Mouse (Mus musculus) right cerebral cortex, postnatal 36 days (tissue): ENCODE measurements around the gene Jarid2.
A peak's percentile ranks its signal among the peaks of the same experiment; 100 is the strongest.

Experiments used
- DNase-seq, 2 experiments: peaks; one replicate each; pipeline ENCODE4 v3.0.0; 2022; ENCODE audit warnings: low spot score in 2 of 2, mixed read lengths in 1 of 2

Gene Jarid2

DNA sequence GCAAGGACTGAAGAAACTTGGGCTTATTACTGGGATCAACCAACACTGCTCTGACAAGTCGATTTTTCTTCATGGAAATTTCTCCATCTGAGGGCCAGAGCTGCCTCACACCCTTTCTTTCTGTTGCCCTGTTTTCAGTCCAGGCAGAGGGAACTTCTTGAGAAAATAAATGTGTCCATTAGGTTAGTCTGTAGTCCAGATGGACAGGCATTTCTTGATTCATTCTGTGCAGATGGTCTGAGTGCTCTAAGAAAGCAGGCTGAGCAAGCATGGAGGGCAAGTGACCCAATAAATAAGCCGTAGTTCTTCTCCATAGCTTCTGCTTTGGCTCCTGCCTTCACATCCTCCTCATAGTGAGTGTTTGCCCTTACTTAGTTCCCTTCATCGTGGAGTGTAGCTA lies 46.1 kb downstream of the Jarid2 start:
- DNase-seq, result no peak

DNA sequence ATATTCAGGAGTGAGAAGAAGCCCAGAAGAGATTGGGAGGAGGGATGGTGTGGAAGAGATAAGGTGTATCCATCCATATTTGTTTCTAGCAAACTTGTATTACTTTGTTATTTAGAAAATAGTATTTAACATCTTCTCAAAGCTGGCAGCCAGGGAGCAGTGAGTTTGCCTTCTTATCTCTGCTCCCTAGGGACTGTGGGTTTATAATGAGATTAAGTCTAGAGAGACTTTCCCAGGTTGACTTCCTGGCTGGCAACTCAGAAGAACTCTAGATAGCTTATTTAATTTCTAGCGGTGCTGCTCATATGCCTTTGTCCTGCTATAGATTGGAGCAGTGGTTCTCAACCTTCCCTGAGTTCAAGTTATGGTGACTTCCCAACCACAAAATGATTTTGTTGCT lies 51.2 kb downstream of the Jarid2 start:
- DNase-seq, result no peak

- DNase-seq, result no peak
These were observed 51.9 kb downstream of the Jarid2 start for GRCm38 (mm10) chr13:44781126-44781525.

DNA sequence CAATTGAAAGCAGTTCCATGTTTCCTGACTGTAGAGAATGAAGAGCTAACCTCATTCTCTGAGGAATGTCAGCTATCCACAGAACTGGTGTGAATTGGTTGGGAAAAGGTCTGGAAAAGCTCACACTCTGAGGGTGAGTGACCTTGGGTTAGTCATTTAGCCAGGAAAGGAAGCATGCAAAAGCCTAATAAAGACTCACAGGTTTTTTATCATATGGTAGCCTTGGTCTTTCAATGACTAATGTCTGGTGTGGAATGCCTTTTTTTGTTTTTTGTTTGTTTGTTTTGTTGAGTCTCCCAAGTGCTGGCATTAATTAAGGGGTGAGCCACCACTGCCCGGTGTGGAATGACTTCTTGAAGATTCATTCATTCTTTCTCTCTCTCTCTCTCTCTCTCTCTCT lies 55.3 kb downstream of the Jarid2 start:
- DNase-seq, result no peak

DNA sequence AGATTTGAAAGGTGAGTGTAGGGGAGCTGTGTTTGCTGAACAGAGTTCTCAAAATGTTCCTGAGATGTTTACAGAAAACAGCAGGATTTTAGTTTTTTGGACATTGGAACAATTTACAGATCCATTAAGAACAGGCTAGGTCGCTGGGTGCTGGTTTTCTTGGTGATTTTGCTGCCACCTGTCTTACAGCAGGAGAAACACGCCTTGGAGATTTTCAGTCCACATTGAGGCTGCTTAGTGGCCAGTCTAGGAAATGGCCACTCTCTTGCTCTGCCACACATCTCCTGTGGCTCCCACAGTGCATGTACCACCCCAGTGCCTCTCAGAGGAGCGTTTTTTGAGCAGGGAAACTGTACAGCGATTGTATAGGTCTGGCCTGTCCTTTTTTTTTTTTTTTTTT lies 57.0 kb downstream of the Jarid2 start:
- DNase-seq, result peak; percentile 12 to 16

- DNase-seq, result no peak
These were observed 59.3 kb downstream of the Jarid2 start for GRCm38 (mm10) chr13:44788352-44789125.

- DNase-seq, result no peak
These were observed 60.7 kb downstream of the Jarid2 start for GRCm38 (mm10) chr13:44789982-44790381.

GRCm38 (mm10) chr13:44792361-44792892 lies 63.2 kb downstream of the Jarid2 start:
- DNase-seq, result no peak

DNA sequence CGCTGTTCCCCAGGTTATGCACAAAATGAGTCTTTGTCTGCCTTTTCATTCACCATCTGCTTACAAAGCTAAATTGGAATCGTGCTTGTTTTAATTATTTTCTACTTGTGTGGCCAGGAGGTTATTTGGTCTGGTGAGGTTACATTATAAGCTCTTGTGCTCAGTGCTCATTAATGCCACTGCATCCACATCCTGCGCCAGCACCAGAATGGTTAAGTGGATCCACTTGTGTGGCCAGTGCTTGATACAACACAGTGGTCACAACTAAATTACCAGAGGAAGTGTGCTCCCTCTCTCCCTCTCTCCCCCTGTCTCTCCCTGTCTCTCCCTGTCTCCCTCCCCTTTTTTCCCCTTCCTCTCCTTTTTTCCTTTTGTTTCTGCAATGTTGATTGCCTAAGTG lies 66.6 kb downstream of the Jarid2 start:
- DNase-seq, result no peak

GRCm38 (mm10) chr13:44796775-44797174 lies 67.5 kb downstream of the Jarid2 start:
- no peak for DNase-seq

DNA sequence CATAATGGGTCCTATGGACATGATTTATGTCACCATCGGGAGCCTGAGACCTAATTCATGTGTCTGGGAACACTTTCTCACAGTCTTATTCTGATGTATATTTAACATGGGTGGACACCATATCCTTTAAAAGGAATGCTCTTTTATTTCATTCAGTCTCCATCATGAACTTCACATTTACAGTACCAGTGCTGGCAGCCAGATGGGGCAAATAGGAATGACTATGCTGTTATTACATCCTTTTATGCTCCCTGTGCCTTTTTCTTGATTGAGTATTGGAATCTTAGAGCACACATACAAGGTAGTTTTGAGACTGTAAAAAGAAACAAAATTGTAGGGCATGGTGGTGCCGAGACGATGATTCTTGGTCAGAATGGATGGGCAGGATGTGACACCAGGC lies 69.0 kb downstream of the Jarid2 start:
- no peak for DNase-seq

DNA sequence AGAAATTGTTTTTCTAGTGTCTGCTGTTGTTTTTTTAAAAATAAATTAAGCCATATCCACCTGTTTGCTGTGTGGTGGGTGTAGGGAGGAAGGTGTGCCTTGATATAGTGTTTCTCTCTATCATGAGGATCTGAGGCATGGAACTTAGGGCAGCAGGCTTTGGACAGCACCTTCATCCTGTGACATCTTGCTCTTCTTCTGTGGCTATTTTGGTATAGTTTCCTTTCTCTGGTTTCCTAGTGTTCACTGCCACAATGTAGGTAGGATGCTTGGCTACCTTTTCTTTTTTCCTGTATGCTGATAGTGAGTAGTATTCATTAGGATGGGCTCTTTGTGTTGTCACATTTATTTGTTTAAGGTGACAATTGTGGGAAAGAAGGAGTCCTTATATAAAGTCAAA lies 69.9 kb downstream of the Jarid2 start:
- DNase-seq, result no peak

DNA sequence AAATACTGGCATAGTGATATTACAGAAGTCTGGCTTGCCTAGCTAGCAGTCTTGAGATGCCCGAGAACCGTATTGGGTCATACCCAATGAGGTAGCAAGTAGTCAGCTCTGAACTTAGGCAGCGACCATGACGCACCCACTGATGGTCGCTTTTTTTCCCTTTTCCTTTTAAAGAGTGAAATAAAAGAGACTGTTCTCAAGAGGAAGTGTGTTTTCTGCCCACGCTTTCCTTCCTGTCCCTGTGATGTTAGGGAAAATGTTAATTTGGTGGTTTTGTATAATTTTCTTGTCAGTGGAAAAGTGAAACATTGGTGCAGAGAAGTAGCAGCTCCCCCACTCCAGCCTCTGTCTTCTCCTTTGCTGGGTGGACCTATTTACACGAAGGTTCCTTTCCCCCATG lies 70.8 kb downstream of the Jarid2 start:
- DNase-seq, result peak in 1 of 2 experiments; percentile 30

DNA sequence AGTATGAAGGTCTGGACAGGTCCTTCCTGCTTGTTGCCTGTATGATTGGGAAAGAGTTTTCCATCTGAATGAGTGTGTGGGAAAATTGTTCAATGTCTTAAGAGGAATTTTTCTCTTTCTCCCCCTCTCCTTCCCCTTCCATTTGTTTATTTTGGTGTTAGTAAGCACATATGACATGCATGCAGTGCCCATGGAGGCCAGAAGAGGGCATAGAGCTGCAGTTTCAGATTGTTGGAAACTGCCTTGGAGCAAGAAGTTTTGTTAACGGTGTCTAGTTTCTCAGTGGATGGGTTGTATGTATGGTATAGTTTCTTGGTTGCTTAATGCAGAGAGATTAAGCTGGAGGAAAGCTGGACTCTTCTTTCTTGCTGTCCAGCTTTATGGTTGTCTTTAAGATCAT lies 75.6 kb downstream of the Jarid2 start:
- DNase-seq, result no peak

GRCm38 (mm10) chr13:44808307-44808706 lies 79.0 kb downstream of the Jarid2 start:
- DNase-seq, result peak in 1 of 2 experiments; percentile 17

DNA sequence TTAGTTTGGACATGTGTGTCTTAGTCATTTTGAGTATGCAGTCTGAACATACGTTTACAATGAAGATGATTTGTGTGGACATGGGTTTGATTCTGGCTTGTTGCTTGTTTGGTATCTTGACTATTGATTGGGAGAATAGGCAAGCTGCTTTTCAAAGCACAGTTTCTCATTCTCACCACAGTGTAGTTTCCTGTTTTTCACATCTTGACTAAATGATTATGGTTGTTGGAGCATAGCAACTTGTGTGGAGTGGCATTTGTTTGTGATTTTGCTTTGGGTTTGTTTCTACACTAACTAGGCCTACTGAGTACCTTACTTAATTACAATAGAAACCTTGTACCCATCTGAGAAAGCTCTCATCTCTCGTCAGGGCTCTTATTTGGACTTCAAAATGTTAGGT lies 81.7 kb downstream of the Jarid2 start:
- DNase-seq, result no peak

DNA sequence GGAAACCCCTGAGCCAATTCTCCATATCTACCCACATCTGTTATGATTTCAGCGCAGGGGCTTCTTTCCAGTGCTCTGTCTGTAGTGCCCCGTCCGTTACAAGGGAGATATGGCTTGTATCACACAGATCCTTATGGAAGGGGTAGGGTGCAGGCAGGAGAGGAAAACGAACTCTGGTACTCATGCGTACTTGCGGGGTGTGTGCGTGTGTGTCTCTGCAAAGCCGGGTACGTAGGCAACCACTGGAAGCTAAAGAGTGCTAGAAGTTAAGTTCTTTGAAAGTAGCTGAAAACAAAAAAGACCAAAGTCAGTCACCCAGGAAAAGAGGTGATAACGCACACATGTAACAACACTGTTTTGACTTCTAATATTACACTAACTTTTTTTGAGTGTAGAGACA lies 82.3 kb downstream of the Jarid2 start:
- no peak for DNase-seq

GRCm38 (mm10) chr13:44812381-44812780 lies 83.1 kb downstream of the Jarid2 start:
- no peak for DNase-seq

DNA sequence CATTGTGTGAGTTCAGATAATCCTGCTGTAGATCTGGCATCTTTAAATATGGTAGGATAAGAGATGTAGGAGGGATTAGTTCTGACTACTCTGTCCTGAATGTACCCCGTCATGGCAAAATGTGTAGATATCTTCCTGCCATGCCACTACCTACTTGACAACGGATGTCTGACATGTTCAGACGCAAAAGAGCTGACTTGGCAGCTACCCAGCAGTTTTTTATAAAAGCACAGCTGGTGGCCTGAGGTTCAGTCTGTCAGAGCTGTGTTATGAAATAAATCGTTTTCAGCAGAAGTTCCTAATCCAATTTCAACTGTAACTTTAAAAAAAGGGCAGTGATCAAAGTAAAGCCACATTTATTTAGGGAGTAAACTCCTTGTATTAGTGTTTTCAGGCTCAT lies 90.1 kb downstream of the Jarid2 start:
- DNase-seq, result no peak

- DNase-seq, result no peak
These were observed 93.3 kb downstream of the Jarid2 start for GRCm38 (mm10) chr13:44822578-44822977.

- no peak for DNase-seq
These were observed 99.6 kb downstream of the Jarid2 start for GRCm38 (mm10) chr13:44828903-44829302.

GRCm38 (mm10) chr13:44832104-44832503 lies 102.8 kb downstream of the Jarid2 start:
- no peak for DNase-seq

GRCm38 (mm10) chr13:44832866-44833265 lies 103.6 kb downstream of the Jarid2 start:
- no peak for DNase-seq

DNA sequence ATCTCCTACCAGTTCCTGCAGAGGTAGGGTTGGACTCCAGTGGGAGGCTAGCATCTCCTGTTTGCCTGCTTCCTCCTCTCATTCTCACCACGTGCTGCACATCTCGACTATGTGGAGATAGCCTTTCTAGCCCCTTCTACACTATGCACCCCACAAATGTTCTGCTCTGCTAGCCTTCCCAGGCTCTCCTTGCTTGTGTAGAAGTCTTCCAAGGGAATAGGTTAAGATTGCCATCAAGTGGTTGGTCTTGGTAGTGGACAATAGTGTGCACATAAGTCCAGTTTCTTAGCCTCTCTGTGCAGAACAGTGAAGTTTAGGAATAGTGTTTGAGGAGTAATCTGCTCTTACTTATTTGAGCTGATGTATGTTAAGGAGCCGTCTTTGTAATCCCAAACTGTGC lies 104.1 kb downstream of the Jarid2 start:
- DNase-seq, result peak in 1 of 2 experiments; percentile 10
